Mouse (Mus musculus): ENCODE data around the gene Josd2. TPM values are rescaled to one million over a fixed set of nuclear protein-coding genes. Genes with fewer than 3 reads are reported as not detected.

The Josd2 gene
- polyA plus RNA-seq, 1 experiment: 92.8 TPM

GRCm38 (mm10) chr7:44441180-44441579 is 26.6 kb upstream of the Josd2 start:
- WGBS: 9% methylated on average over 1 of the region's 1 CpGs
- no peaks in the 10 kb centered on the region for H3K27me3 ChIP-seq (replicated peaks; ENCODE audit: control insufficient read depth, insufficient read depth, low read length)

GRCm38 (mm10) chr7:44441648-44442109 is 26.1 kb upstream of the Josd2 start:
- Histone ChIP-seq H3K27ac (ENCODE audit: insufficient read depth, low read depth, low read length) (no peak overlapping the region), H3K4me3 (ENCODE audit: insufficient read depth, low read depth, low read length) (no peak overlapping the region), H3K27me3 (replicated peaks; ENCODE audit: control insufficient read depth, insufficient read depth, low read length) (no peaks in the 10 kb centered on the region), H3K36me3 (ENCODE audit: control insufficient read depth, insufficient read depth, low read length) (no peaks in the 10 kb centered on the region), H3K4me1 (ENCODE audit: control insufficient read depth, insufficient read depth, low read length) (no peaks in the 10 kb centered on the region)
- TF ChIP-seq POLR2A (IDR thresholded peaks at IDR 0.05; ENCODE audit: low read depth, low read length) (no peak), CTCF (conservative IDR thresholded peaks at IDR 0.05; ENCODE audit: insufficient read depth, insufficient read length, low read depth, low read length) (no peak)
- 1% methylated on average over 14 of the region's 14 CpGs for WGBS
- DNase-seq: no peak

More at GRCm38 (mm10) chr7:44441180-44441579, 26.6 kb upstream of the Josd2 start:
- Histone ChIP-seq H3K4me3 (ENCODE audit: insufficient read depth, low read depth, low read length) (no peak overlapping the region), H3K27ac (ENCODE audit: insufficient read depth, low read depth, low read length) (no peak overlapping the region), H3K4me1 (ENCODE audit: control insufficient read depth, insufficient read depth, low read length) (no peaks in the 10 kb centered on the region), H3K36me3 (ENCODE audit: control insufficient read depth, insufficient read depth, low read length) (no peaks in the 10 kb centered on the region)
- no peak for DNase-seq
- TF ChIP-seq CTCF (conservative IDR thresholded peaks at IDR 0.05; ENCODE audit: insufficient read depth, insufficient read length, low read depth, low read length) (no peak), POLR2A (IDR thresholded peaks at IDR 0.05; ENCODE audit: low read depth, low read length) (no peak)

- Histone ChIP-seq H3K4me1 (ENCODE audit: control insufficient read depth, insufficient read depth, low read length) (no peaks in the 10 kb centered on the region), H3K27ac (ENCODE audit: insufficient read depth, low read depth, low read length) (no peak overlapping the region), H3K27me3 (replicated peaks; ENCODE audit: control insufficient read depth, insufficient read depth, low read length) (no peaks in the 10 kb centered on the region), H3K36me3 (ENCODE audit: control insufficient read depth, insufficient read depth, low read length) (no peaks in the 10 kb centered on the region), H3K4me3 (ENCODE audit: insufficient read depth, low read depth, low read length) (no peak overlapping the region)
- 1% methylated on average over 14 of the region's 14 CpGs for WGBS
- no peak for DNase-seq
- TF ChIP-seq POLR2A (IDR thresholded peaks at IDR 0.05; ENCODE audit: low read depth, low read length): no peak
- TF ChIP-seq CTCF (conservative IDR thresholded peaks at IDR 0.05; ENCODE audit: insufficient read depth, insufficient read length, low read depth, low read length): no peak
These were observed 25.4 kb upstream of the Josd2 start for GRCm38 (mm10) chr7:44442407-44442821.

DNA sequence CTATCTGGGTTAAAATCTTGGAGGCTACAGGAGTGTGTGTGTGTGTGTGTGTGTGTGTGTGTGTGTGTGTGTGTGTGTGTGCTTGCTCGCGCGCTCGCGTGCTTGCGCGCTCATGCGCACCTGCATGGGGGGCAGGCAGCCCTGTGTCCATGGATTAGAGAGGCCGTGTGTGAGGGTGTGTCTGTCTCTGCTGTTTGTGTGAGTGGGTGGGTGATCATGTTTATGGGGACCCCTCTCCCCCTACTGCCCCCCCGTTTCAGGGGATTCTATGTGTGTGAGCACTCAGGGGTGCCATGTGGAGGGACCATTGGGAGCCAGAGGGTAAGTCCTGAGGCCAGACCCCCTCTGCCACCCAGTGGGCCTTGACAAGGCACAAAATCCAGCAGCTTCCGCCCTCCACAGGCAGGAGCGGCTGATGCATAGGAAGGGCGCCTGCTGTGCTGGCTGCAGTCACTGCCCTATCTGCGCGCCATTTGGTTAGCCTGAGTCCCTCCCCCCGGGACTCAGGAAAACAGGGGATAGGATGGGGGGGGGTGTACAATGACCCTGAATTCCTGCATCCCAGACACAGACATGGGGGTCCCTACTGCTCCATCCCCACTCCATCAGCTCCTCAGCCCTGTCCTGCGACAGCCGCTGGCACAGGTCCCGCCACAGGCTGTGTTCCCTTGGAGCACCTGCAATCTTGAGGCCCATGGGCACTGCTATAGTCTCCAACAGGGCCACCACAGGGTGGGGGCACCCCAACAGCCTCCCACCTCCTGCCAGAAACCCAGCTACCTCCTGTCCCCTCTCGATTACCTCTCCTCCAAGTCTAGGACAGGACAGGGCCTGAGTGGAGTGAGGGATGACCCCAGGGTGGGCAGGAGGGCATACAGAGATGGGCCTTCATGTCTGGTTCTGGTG is 24.3 kb upstream of the Josd2 start:
- DNase-seq: no peak
- WGBS: 12% methylated on average over 20 of the region's 20 CpGs
- no peak overlapping the region for H3K4me3 ChIP-seq (ENCODE audit: insufficient read depth, low read depth, low read length)

DNA sequence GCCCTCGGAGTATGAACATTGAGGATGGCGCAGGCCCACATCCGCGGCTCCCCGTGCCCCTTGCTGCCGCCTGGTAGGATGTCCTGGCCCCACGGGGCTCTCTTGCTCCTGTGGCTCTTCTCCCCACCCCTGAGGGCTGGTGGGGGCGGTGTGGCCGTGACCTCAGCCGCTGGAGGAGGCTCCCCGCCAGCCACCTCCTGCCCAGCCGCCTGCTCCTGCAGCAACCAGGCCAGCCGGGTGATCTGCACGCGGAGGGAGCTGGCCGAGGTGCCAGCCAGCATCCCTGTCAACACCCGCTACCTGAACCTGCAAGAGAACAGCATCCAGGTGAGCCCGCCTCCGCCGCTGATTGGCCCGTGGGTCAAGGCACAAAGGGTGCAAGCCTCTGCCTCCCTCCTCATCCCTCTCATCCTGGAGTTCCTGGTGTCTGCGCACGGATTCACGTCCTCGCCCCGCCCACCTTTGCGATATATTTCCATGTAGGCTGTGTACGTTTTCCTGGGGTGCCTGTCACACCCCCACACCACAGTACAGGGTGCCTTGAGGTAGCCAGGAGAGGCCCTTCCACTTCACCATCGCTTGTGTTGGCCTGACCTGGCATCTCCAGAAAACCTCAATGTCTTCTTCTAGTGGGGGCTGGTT is 22.8 kb upstream of the Josd2 start:
- no peak for DNase-seq
- no peaks in the 10 kb centered on the region for H3K27me3 ChIP-seq (replicated peaks; ENCODE audit: control insufficient read depth, insufficient read depth, low read length)
- WGBS: 14% methylated on average over 29 of the region's 29 CpGs
- no peak overlapping the region for H3K27ac ChIP-seq (ENCODE audit: insufficient read depth, low read depth, low read length)
- no peaks in the 10 kb centered on the region for H3K4me1 ChIP-seq (ENCODE audit: control insufficient read depth, insufficient read depth, low read length)
- no peak for TF ChIP-seq CTCF (conservative IDR thresholded peaks at IDR 0.05; ENCODE audit: insufficient read depth, insufficient read length, low read depth, low read length)
- no peak for TF ChIP-seq POLR2A (IDR thresholded peaks at IDR 0.05; ENCODE audit: low read depth, low read length)
- no peak overlapping the region for H3K4me3 ChIP-seq (ENCODE audit: insufficient read depth, low read depth, low read length)
- no peaks in the 10 kb centered on the region for H3K36me3 ChIP-seq (ENCODE audit: control insufficient read depth, insufficient read depth, low read length)

More for the DNA sequence above, 24.3 kb upstream of the Josd2 start:
- TF ChIP-seq POLR2A (IDR thresholded peaks at IDR 0.05; ENCODE audit: low read depth, low read length) (no peak), CTCF (conservative IDR thresholded peaks at IDR 0.05; ENCODE audit: insufficient read depth, insufficient read length, low read depth, low read length) (no peak)
- Histone ChIP-seq H3K4me1 (ENCODE audit: control insufficient read depth, insufficient read depth, low read length) (no peaks in the 10 kb centered on the region), H3K27me3 (replicated peaks; ENCODE audit: control insufficient read depth, insufficient read depth, low read length) (no peaks in the 10 kb centered on the region), H3K27ac (ENCODE audit: insufficient read depth, low read depth, low read length) (no peak overlapping the region), H3K36me3 (ENCODE audit: control insufficient read depth, insufficient read depth, low read length) (no peaks in the 10 kb centered on the region)

DNA sequence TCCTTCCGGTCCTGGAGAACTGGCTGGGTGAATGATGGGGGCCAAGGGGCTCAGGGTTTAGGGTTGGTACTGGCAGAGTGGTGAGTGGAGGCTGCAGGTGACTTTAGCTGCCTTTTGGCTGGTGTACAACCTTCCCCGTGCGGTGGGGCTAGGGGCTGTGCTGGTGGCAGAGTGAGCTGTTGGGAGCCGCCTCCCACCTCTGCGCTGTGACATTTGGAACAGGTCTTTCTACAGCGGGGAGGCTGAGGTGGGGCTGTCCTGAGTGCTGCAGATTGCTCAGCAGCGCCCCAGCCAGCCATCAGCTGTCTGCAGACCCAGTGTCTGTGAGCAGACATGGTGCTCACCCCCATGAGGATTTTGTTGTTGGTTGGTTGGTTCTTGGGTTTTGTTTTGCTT is 22.3 kb upstream of the Josd2 start:
- TF ChIP-seq CTCF (conservative IDR thresholded peaks at IDR 0.05; ENCODE audit: insufficient read depth, insufficient read length, low read depth, low read length) (no peak), POLR2A (IDR thresholded peaks at IDR 0.05; ENCODE audit: low read depth, low read length) (no peak)
- no peak for DNase-seq
- no peaks in the 10 kb centered on the region for H3K36me3 ChIP-seq (ENCODE audit: control insufficient read depth, insufficient read depth, low read length)
- no peak overlapping the region for H3K4me3 ChIP-seq (ENCODE audit: insufficient read depth, low read depth, low read length)
- no peaks in the 10 kb centered on the region for H3K4me1 ChIP-seq (ENCODE audit: control insufficient read depth, insufficient read depth, low read length)
- H3K27ac ChIP-seq (ENCODE audit: insufficient read depth, low read depth, low read length): no peak overlapping the region
- 18% methylated on average over 7 of the region's 7 CpGs for WGBS
- H3K27me3 ChIP-seq (replicated peaks; ENCODE audit: control insufficient read depth, insufficient read depth, low read length): no peaks in the 10 kb centered on the region
